Mouse (Mus musculus) liver, embryonic 13.5 days (tissue): ENCODE data around the gene Nwd1. TPM values are rescaled to one million over a fixed set of nuclear protein-coding genes. Genes with fewer than 3 reads are reported as not detected.

Source experiments
- ATAC-seq: fragments of 200-750 bp; cut with Nextera tagmentation; 2 replicates; pipeline ENCODE4 v1.8.0; 2017; ENCODE audit warnings: low read depth, mild to moderate bottlenecking, moderate number of reproducible peaks, moderate library complexity
- DNase-seq: peaks from one replicate; pipeline ENCODE4 v3.0.0; 2022
- H3K27ac ChIP-seq: fragments of 300-500 bp; sonication (generic); 2 replicates; pipeline ENCODE4 v1.5.1; 2015; ENCODE audit warnings: moderate library complexity, mild to moderate bottlenecking, inconsistent platforms
- H3K27me3 ChIP-seq: fragments of 300-500 bp; sonication (generic); 2 replicates; pipeline ENCODE4 v1.6.1; 2015; ENCODE audit warnings: mild to moderate bottlenecking, inconsistent platforms
- H3K36me3 ChIP-seq: fragments of 300-500 bp; sonication (generic); 2 replicates; pipeline ENCODE4 v1.6.1; 2015; ENCODE audit warnings: mild to moderate bottlenecking, inconsistent platforms
- H3K4me1 ChIP-seq: fragments of 300-500 bp; sonication (generic); replicated peaks from 2 replicates; pipeline ENCODE4 v1.6.1; 2015; ENCODE audit warnings: inconsistent platforms
- H3K4me2 ChIP-seq: fragments of 300-500 bp; sonication (generic); 2 replicates; pipeline ENCODE4 v1.6.1; 2015; ENCODE audit warnings: inconsistent platforms, mild to moderate bottlenecking, moderate library complexity
- H3K4me3 ChIP-seq: fragments of 300-500 bp; sonication (generic); replicated peaks from 2 replicates; pipeline ENCODE4 v1.5.1; 2015; ENCODE audit warnings: mild to moderate bottlenecking, inconsistent platforms
- H3K9ac ChIP-seq: fragments of 300-500 bp; sonication (generic); 2 replicates; pipeline ENCODE4 v1.6.1; 2015; ENCODE audit warnings: mild to moderate bottlenecking, inconsistent platforms
- H3K9me3 ChIP-seq: fragments of 300-500 bp; sonication (generic); replicated peaks from 2 replicates; pipeline ENCODE4 v1.6.1; 2016; ENCODE audit warnings: inconsistent platforms
- WGBS: fragments of 180-500 bp; shearing (Covaris S2); methylation state at CpG from one replicate; pipeline ENCODE4 v1.1.7; 2015; ENCODE audit not compliant: insufficient replicate concordance; 5-methylcytosine and 5-hydroxymethylcytosine counted together
- polyA plus RNA-seq: library from polyadenylated mRNA; unstranded; fragments of >200 nt; fragmentation: Nextera tagmentation; extraction: Ambion mirVana; gene quantifications from 2 replicates; pipeline ENCODE4 v1.2.1, GENCODE M21; 2015

The Nwd1 gene
- polyA plus RNA-seq, 1 experiment from 2014 or later = not detected

GRCm38 (mm10) chr8:72753165-72753564 lies 106.7 kb downstream of the Nwd1 start:
- H3K4me2 ChIP-seq = no peak overlapping the region
- no peaks in the 10 kb centered on the region for H3K4me1 ChIP-seq
- ATAC-seq (no peak), DNase-seq (no peak)
- H3K27ac ChIP-seq = no peak overlapping the region
- H3K27me3 ChIP-seq = no peaks in the 10 kb centered on the region
- peaks cover 91% of the 10 kb centered on the region for H3K36me3 ChIP-seq
- H3K9ac ChIP-seq = no peak overlapping the region
- no peak overlapping the region for H3K4me3 ChIP-seq
- WGBS = 81% methylated on average over 9 of the region's 9 CpGs
- H3K9me3 ChIP-seq = no peaks in the 10 kb centered on the region

GRCm38 (mm10) chr8:72753781-72754180 lies 107.3 kb downstream of the Nwd1 start:
- Histone ChIP-seq H3K27me3 (no peaks in the 10 kb centered on the region), H3K4me1 (no peaks in the 10 kb centered on the region), H3K4me3 (no peak overlapping the region), H3K4me2 (no peak overlapping the region), H3K27ac (no peak overlapping the region), H3K9me3 (no peaks in the 10 kb centered on the region), H3K9ac (no peak overlapping the region), H3K36me3 (peaks cover 91% of the 10 kb centered on the region)
- WGBS = 72% methylated on average over 2 of the region's 2 CpGs
- ATAC-seq (no peak), DNase-seq (no peak)

- no peaks in the 10 kb centered on the region for H3K27me3 ChIP-seq
- H3K36me3 ChIP-seq = peaks cover 70% of the 10 kb centered on the region
- no peak overlapping the region for H3K9ac ChIP-seq
- H3K4me1 ChIP-seq = no peaks in the 10 kb centered on the region
- no peak overlapping the region for H3K27ac ChIP-seq
- no peak overlapping the region for H3K4me3 ChIP-seq
- ATAC-seq (no peak), DNase-seq (no peak)
- no peaks in the 10 kb centered on the region for H3K9me3 ChIP-seq
- 84% methylated on average over 2 of the region's 2 CpGs for WGBS
- H3K4me2 ChIP-seq = no peak overlapping the region
Observed at GRCm38 (mm10) chr8:72756031-72756430, 109.5 kb downstream of the Nwd1 start.

DNA sequence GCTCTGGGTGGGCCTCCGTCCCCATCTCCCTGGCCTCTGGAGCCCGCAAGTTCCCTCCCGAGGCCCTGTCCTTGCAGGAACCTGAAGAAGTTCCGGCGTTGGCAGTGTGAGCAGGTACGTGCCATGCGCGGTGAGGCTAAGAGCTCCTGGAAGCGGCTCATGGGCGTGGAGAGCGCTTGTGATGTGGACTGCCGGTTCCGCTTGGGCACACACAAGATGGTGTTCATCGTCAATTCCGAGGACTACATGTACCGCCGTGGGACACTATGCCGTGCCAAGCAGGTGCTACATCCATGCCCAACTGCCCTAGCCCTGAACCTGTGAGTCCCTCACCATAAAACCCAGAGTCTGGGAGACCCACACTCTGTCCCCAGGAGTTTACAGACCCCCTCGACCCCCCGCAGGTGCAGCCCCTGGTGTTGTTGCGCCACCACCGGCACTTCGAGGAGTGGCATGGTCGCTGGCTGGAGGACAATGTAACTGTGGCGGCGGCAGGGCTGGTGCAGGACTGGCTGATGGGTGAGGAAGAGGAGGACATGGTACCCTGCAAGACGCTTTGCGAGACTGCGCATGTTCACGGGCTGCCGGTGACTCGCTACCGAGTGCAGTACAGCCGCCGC lies 110.4 kb downstream of the Nwd1 start:
- Histone ChIP-seq H3K27me3 (no peaks in the 10 kb centered on the region), H3K36me3 (peaks cover 62% of the 10 kb centered on the region), H3K27ac (no peak overlapping the region), H3K4me2 (no peak overlapping the region), H3K4me3 (no peak overlapping the region), H3K4me1 (no peaks in the 10 kb centered on the region), H3K9me3 (no peaks in the 10 kb centered on the region), H3K9ac (no peak overlapping the region)
- no peak for ATAC-seq
- WGBS = 91% methylated on average over 35 of the region's 35 CpGs
- DNase-seq = no peak

DNA sequence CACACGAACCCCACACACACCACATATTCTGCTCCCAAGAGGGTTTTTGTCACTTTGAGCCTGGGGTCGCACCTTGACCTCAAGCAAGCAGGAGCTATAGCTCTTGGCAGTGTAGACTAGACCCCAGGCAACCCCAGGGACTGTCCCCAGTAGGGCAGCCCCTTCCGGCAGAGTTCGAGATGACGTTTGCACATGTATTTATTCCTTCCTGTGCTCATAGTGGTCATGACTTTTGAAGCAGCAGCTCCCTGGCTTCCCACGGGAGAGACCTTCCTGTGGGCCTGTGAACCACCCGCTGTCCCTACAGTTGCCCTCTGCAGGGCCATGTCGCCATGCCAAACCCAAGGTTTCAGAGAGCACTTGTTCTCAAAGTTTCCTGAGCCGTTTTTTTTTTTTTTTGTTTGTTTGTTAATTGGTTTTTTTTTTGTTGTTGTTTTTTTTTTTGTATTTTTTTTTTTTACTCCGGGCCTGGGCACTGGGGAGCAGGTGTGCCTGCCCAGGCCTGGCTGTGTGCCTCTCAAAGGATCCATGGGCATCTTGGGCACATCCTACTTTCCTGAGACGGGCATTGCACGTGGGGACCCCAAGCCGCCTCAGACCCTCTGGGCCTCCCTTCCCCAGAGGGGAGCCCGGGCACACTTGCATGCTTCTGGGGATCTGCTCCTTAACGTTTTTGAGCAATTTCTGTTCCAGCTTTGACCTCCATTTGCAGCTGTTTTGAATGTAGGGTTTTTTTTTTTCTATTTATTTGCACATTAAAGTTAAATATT lies 111.1 kb downstream of the Nwd1 start:
- H3K4me1 ChIP-seq = no peaks in the 10 kb centered on the region
- ATAC-seq (no peak), DNase-seq (no peak)
- H3K27me3 ChIP-seq = no peaks in the 10 kb centered on the region
- H3K4me3 ChIP-seq = no peak overlapping the region
- no peak overlapping the region for H3K27ac ChIP-seq
- no peaks in the 10 kb centered on the region for H3K9me3 ChIP-seq
- H3K4me2 ChIP-seq = no peak overlapping the region
- H3K36me3 ChIP-seq = peaks cover 55% of the 10 kb centered on the region
- no peak overlapping the region for H3K9ac ChIP-seq
- 79% methylated on average over 15 of the region's 15 CpGs for WGBS

GRCm38 (mm10) chr8:72758310-72758709 lies 111.8 kb downstream of the Nwd1 start:
- no peaks in the 10 kb centered on the region for H3K4me1 ChIP-seq
- no peak overlapping the region for H3K9ac ChIP-seq
- no peaks in the 10 kb centered on the region for H3K27me3 ChIP-seq
- H3K36me3 ChIP-seq = peaks cover 48% of the 10 kb centered on the region
- no peak for DNase-seq
- H3K4me3 ChIP-seq = no peak overlapping the region
- no peak for ATAC-seq
- no peaks in the 10 kb centered on the region for H3K9me3 ChIP-seq
- no peak overlapping the region for H3K27ac ChIP-seq
- H3K4me2 ChIP-seq = no peak overlapping the region

- peaks cover 36% of the 10 kb centered on the region for H3K36me3 ChIP-seq
- no peak overlapping the region for H3K4me2 ChIP-seq
- WGBS = 64% methylated on average over 3 of the region's 3 CpGs
- H3K9ac ChIP-seq = no peak overlapping the region
- H3K27me3 ChIP-seq = no peaks in the 10 kb centered on the region
- ATAC-seq (no peak), DNase-seq (no peak)
- H3K4me3 ChIP-seq = no peak overlapping the region
- no peak overlapping the region for H3K27ac ChIP-seq
- no peaks in the 10 kb centered on the region for H3K4me1 ChIP-seq
- no peaks in the 10 kb centered on the region for H3K9me3 ChIP-seq
Observed at GRCm38 (mm10) chr8:72760216-72760615, 113.7 kb downstream of the Nwd1 start.

DNA sequence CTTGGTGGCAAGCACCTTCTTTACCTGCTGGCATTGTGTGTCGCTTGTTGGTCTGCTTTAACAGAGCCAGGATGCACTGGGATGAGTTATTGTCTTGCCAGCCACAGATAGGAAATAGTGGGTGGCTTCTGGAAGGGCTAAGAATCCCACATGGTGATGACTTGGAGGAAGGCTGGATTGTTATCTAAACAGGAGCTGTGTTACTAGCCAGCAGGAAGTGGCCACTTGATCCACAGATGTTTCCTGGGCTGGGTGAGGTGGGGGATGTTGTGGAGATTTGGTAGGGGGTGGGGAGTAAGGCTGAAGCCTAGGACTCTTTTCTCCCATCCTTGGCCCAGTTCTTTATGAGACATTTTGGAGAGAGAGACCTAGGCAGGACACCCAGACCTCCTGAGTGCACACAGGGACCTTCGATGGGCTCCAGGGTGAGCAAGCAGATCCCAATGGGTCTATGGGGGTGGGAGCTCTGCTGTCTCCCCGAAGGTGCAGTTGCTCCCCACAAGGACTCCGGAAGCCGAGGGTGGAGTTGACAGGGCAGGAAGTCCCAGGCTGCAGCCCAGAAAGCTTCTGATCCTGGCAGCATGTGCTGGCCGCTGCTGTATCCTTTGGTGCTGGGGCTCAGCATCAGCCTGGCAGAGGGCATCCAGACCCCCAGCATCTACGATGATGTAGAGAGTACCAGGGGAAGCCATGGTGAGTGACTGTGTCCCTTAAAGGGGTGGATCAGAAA lies 115.0 kb downstream of the Nwd1 start, which contains the start of gene F2rl3:
Gene F2rl3 (plus strand): TSS at position 559 of the 730 bp plus-strand sequence.
- Histone ChIP-seq H3K4me1 (no peaks in the 10 kb centered on the region), H3K4me3 (peak within 1 kb of the TSS; percentile 10), H3K36me3 (peaks cover 24% of the 10 kb centered on the region), H3K27me3 (no peaks in the 10 kb centered on the region), H3K9me3 (no peaks in the 10 kb centered on the region), H3K27ac (peak within 1 kb of the TSS; percentile 57), H3K9ac (no peak within 1 kb of the TSS), H3K4me2 (peak within 1 kb of the TSS; percentile 17)
- DNase-seq (no peak), ATAC-seq (peak; percentile 36; the same call in 1 of the 2 replicates)
- 11% methylated on average over 7 of the region's 7 CpGs for WGBS

GRCm38 (mm10) chr8:72762306-72762705 lies 115.8 kb downstream of the Nwd1 start:
- WGBS = 62% methylated on average over 12 of the region's 12 CpGs
- peak overlapping the region; percentile 17 for H3K4me2 ChIP-seq
- no peak for DNase-seq

GRCm38 (mm10) chr8:72765696-72766095 lies 119.2 kb downstream of the Nwd1 start:
- H3K27ac ChIP-seq = no peak overlapping the region
- H3K4me1 ChIP-seq = no peaks in the 10 kb centered on the region
- peak; percentile 60; the same call in 1 of the 2 replicates for ATAC-seq
- 67% methylated on average over 4 of the region's 4 CpGs for WGBS
- H3K27me3 ChIP-seq = no peaks in the 10 kb centered on the region
- H3K9ac ChIP-seq = no peak overlapping the region
- H3K9me3 ChIP-seq = no peaks in the 10 kb centered on the region
- H3K36me3 ChIP-seq = no peaks in the 10 kb centered on the region
- no peak overlapping the region for H3K4me3 ChIP-seq
- no peak for DNase-seq
- no peak overlapping the region for H3K4me2 ChIP-seq

More at GRCm38 (mm10) chr8:72762306-72762705, 115.8 kb downstream of the Nwd1 start:
- Histone ChIP-seq H3K27me3 (no peaks in the 10 kb centered on the region), H3K9ac (no peak overlapping the region), H3K4me3 (peak overlapping the region; percentile 10), H3K4me1 (no peaks in the 10 kb centered on the region), H3K36me3 (peaks cover 15% of the 10 kb centered on the region), H3K27ac (peak overlapping the region; percentile 57; the same call in 1 of the 2 replicates), H3K9me3 (no peaks in the 10 kb centered on the region)
- ATAC-seq = no peak

DNA sequence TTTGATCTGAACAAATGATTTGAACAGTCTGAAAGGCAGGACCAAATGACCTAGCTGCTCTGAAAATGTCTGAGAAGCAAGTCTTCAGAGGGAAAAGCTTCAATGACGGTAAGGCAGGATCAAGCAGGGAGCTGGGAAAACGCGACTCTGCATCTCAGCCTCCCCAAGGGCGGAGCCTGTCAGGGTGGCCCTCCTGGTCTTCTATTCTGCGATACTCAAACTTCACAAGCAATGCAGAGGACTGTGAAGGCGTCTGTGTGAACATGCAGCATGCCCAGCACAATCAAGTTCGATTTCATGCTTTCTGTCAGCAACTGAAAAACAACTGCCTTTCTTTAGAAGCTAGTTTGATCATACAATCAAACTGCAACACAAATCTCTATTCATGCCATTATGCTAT lies 120.3 kb downstream of the Nwd1 start:
- DNase-seq (no peak), ATAC-seq (no peak)
- H3K4me3 ChIP-seq = no peak overlapping the region
- H3K9me3 ChIP-seq = no peaks in the 10 kb centered on the region
- no peak overlapping the region for H3K4me2 ChIP-seq
- no peak overlapping the region for H3K27ac ChIP-seq
- no peaks in the 10 kb centered on the region for H3K36me3 ChIP-seq
- no peaks in the 10 kb centered on the region for H3K27me3 ChIP-seq
- no peaks in the 10 kb centered on the region for H3K4me1 ChIP-seq
- WGBS = 49% methylated on average over 7 of the region's 7 CpGs
- H3K9ac ChIP-seq = no peak overlapping the region
